ENCODE assay signal across 9 mouse cellular contexts in the genomic region with DNA sequence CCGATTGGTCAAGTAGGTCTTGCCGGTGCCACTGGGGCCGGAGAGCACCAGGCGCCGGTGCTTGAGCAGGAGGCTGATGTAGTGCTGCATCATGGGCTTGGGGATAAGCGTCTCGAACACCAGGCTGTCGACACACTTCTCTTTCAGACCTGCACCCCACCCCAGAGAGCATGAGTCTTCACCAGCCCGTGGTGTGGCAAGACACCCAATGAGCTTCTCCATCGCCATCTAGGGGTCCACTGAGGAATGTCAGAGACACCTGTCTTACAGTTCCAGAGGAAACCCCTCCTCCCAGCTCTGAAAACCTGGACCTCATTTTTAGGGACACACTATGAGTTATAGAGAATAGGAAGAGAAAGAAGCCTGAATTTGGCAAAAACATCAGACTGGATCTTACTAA. TPM values are rescaled to one million over a fixed set of nuclear protein-coding genes. Genes with fewer than 3 reads are reported as not detected.
DNase-seq lines count a peak whose midpoint lies in the region; ATAC-seq and TF ChIP-seq lines count a peak whose summit lies in the region.
"Had no signal": no experiment of that assay in that cellular context is flagged by ENCODE, and none has a peak within 500 bp of the region (broad histone marks: within the 10 kb centered on the region; RNA-seq: fewer than 3 reads in every experiment).

No protein-coding gene starts in this region.

- TF ChIP-seq CTCF in gastrocnemius, adult 2 months (IDR thresholded peaks at IDR 0.05) = peak; percentile 59

- H3K9me3 ChIP-seq in midbrain, embryonic 13.5 days = no peaks in the 10 kb centered on the region
- H3K9me3 ChIP-seq in midbrain, embryonic 10.5 days (replicated peaks) = no peaks in the 10 kb centered on the region
- H3K9me3 ChIP-seq: neural tube, embryonic 12.5 days had no signal

- H3K4me3 ChIP-seq in gastrocnemius, adult 2 months = no peak overlapping the region
- no peak overlapping the region for H3K4me3 ChIP-seq in midbrain, embryonic 13.5 days (replicated peaks)
- H3K4me3 ChIP-seq in midbrain, embryonic 10.5 days = no peak overlapping the region
- H3K4me3 ChIP-seq: neural tube, embryonic 12.5 days had no signal

- peak; percentile 20; the same call in 1 of the 2 replicates for ATAC-seq in midbrain, embryonic 13.5 days
- ATAC-seq in megakaryocyte-erythroid progenitor cell, adult 5-6 weeks (replicated peaks; ENCODE audit: low FRiP score, low TSS enrichment, poor library complexity, severe bottlenecking) = peak; percentile 76

- intact Hi-C loops in gastrocnemius, adult 2 months (cut with DNase I) = no loop called here

- no peak overlapping the region for H3K4me2 ChIP-seq in midbrain, embryonic 13.5 days (replicated peaks)
- H3K4me2 ChIP-seq: neural tube, embryonic 12.5 days had no signal

- H3K4me1 ChIP-seq in midbrain, embryonic 13.5 days (replicated peaks) = no peaks in the 10 kb centered on the region
- no peaks in the 10 kb centered on the region for H3K4me1 ChIP-seq in midbrain, embryonic 10.5 days
- H3K4me1 ChIP-seq: neural tube, embryonic 12.5 days had no signal

- H3K36me3 ChIP-seq in midbrain, embryonic 13.5 days = peaks cover 88% of the 10 kb centered on the region
- peaks cover 90% of the 10 kb centered on the region for H3K36me3 ChIP-seq in midbrain, embryonic 10.5 days

- no peak overlapping the region for H3K27ac ChIP-seq in gastrocnemius, adult 2 months
- no peak overlapping the region for H3K27ac ChIP-seq in midbrain, embryonic 13.5 days
- no peak overlapping the region for H3K27ac ChIP-seq in midbrain, embryonic 10.5 days (replicated peaks)
- H3K27ac ChIP-seq: neural tube, embryonic 12.5 days had no signal

- DNase-seq in gastrocnemius, adult 2 months = peak; percentile 38
- DNase-seq in gastrocnemius, postnatal 10 days = no peak
- DNase-seq in midbrain, embryonic 10.5 days (ENCODE audit: low spot score) = no peak
- DNase-seq in cerebellum, postnatal 36 days = peak; percentile 22 to 28
- no peak for DNase-seq in layer of hippocampus, postnatal 36 days
- no peak for DNase-seq in spleen, postnatal 4 days (ENCODE audit: low spot score in 2 of 2)

- H3K9ac ChIP-seq in midbrain, embryonic 13.5 days (replicated peaks) = no peak overlapping the region
- H3K9ac ChIP-seq: neural tube, embryonic 12.5 days had no signal

- 83% methylated on average over 10 of the region's 10 CpGs for WGBS in midbrain, embryonic 13.5 days
- 81% methylated on average over 10 of the region's 10 CpGs for WGBS in midbrain, embryonic 10.5 days

- H3K27me3 ChIP-seq in midbrain, embryonic 13.5 days = no peaks in the 10 kb centered on the region
- H3K27me3 ChIP-seq in midbrain, embryonic 10.5 days (ENCODE audit: low read depth, poor library complexity, severe bottlenecking) = no peaks in the 10 kb centered on the region
- H3K27me3 ChIP-seq: neural tube, embryonic 12.5 days had no signal

RNA-seq across cellular contexts. Expression of a gene that starts 22.0 kb away (rescaled TPM):
- 10 to 100 TPM; 24.0 to 27.8 TPM for total RNA-seq in gastrocnemius, adult 2 months (2021)
- total RNA-seq in gastrocnemius, postnatal 10 days (2021) = 10 to 100 TPM; 50.9 to 61.4 TPM
- 136 and 142 TPM in 2 replicates for polyA plus RNA-seq in midbrain, embryonic 13.5 days (2015; fragmentation: Nextera tagmentation; extraction: Ambion mirVana)
- 179 and 191 TPM in 2 replicates for polyA plus RNA-seq in midbrain, embryonic 10.5 days (2016; fragmentation: Nextera tagmentation; extraction: Ambion mirVana)
- 76.3 and 91.8 TPM in 2 replicates for total RNA-seq in megakaryocyte-erythroid progenitor cell, adult 5-6 weeks (2014; fragmentation: Nextera tagmentation)
- 31.9 and 38.9 TPM in 2 replicates for total RNA-seq in megakaryocyte-erythroid progenitor cell, adult 5-6 weeks (2017)
- total RNA-seq in layer of hippocampus, postnatal 36 days (2021) = 100 to 1,000 TPM; 158 to 162 TPM

Comparison
In these comparisons a context has a peak if more than half of its experiments do, and no peak if none do; other contexts are left out.
1. DNase-seq: peak in gastrocnemius, adult 2 months (single experiment) and cerebellum, postnatal 36 days (2 of 2); none in gastrocnemius, postnatal 10 days (single experiment), midbrain, embryonic 10.5 days (single experiment), layer of hippocampus, postnatal 36 days (0 of 2) and spleen, postnatal 4 days (0 of 2).